Mouse (Mus musculus) kidney, postnatal 4 days (tissue): Measurements from ENCODE around the gene Pigz.
"Not testable (repeated sequence)": the region's sequence is repeated elsewhere in the genome, so short reads cannot be mapped to it uniquely, and the experiment has no call there.

ENCODE experiments used
- DNase-seq, 2 experiments: peaks; one replicate each; pipeline ENCODE4 v3.0.0; 2021; ENCODE audit warnings: mixed read lengths in 2 of 2

The Pigz gene

DNA sequence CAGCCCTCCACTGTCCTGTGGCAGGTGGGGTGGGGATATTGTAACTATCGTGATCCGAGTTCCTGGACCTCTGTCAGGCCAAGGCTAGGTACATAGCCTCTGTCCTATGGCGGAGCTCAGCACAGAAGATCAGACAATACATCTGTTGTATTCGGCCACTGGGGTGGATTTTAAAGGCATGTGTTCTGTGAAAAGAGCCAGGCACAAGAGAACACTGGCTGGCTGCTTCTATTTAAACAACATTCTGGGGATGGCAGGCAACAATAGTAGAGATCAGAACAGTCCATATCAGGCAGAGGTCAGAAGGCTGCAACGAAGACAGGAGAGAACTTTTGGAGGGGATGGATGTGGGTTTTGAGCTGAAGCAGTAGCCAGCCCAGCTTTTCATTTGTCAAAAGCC, 1.4 kb upstream of the Pigz start:
- no peak for DNase-seq

DNA sequence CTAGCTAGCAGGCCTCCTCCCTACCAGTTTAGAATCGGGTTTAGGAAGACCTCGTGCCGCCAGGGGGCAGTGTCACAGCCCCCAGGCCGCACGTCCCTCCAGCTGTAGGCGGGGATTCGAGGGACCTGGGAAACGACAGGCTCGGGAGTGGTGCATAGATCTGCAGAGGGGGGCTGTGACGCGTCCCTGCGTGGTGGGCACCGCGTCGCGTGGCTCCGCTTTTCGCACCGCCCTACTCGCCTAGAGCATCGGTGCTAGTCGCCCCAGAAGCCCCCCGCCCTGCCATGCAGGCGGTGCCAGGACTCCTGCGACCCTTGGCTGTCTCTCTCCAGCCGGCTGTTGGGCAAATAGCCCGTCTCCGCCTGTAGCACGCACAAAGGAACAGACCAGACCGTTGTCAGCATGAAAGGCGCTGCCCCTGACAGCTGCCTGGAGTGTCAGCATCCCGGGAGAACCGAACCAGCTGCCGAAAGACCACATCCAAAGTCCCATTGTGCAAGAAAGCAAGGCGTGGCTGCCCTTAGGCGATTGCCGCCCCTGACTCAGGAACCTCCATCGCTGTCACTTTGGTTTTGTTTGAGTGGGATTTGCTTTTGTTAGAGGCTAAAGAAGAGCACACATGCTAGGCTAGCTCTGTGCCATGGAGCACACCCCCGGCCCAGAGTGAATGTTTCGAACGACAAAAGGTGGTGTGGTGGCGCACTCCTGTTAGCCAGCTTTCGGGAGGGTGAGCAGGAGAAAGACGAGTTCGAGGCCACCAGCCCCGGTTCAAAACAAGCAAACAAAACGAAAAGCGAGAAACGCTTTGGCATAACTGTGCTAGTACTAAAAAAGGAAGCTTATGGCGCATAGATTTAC, 582 bp upstream of the Pigz start:
- peak; percentile 89 to 94 for DNase-seq

DNA sequence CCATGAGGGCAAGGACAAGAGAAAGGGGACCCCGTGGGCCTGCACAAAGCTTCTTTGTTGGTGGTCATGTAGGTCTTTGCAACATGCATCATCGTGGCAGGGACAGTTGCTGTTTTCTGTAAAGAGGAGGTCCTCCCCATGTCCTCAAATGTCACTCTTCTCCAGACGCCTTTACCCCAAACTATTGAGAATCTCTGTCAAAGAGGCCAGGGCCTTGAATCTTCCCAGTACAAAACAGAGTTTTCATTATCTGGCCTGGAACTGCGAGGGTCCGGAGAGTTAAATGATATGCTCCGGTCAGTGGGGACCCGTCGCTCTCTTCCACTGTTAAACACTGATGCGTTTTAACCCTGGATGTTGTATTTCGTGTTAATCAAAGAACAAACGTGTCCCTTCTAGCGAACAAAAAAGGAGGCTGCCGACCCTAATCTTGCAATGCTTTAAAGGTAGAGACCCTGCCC, 929 bp downstream of the Pigz start:
- DNase-seq, result no peak

DNA sequence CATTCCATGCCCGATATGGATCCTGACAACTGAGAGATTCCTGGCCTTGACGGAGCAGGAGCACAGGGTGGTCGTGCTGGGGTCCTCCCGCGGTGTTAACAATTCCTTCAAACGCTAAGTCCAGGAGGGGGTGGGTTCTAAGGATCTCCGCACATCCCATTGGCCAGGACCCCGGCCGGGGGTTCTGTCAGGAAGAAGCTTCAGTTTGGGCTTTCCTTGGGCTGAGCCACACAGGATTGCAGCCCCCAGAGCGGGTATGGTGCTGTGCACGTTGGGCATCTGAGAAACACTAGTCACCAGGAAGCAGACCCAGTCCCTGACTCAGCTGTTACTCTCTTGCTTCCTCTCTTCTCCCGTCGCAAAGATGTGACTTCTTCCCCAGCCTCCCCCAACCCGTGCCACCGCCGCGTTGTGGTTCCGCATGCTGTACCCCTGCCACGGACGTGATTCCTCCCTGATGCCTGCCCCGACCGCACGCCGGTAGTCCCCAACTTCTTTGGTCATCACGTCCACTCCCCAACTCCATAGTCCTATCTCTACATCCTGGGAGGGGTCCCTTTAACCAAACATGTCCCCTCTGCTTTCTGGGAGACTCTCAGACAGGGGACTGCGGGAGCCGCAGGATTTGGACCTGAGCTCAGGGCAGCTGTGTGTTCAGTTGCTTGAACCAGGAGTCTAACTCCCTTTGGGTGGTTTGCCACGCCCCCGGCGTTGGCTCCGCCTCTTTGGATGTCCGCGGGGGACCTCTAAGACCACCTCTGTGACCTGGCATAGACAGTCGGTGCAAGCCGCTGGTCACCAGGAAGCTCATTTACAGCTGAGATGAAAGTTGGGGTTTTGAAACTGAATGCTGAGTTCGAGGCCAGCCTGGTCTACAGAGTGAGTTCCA, 1.7 kb downstream of the Pigz start:
- DNase-seq, result peak; percentile 31 to 38

DNA sequence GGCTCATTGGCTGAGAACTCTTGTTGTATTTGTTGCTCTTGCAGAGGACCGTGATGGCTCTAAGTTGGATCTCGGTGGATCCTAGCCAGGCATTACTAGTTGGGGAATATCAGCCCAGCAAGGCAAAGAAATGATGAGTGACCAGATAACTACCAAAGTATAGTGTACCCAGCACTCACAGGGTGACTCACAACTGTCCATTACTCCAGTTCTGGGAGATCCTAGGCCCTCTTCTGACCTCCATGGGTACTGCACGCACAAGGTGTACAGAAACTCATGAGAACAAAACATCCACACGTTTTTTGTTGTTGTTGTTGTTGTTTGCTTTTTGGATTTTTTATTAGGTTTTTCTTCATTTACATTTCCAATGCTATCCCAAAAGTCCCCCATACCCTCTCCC, 2.9 kb downstream of the Pigz start:
- no peak for DNase-seq

DNA sequence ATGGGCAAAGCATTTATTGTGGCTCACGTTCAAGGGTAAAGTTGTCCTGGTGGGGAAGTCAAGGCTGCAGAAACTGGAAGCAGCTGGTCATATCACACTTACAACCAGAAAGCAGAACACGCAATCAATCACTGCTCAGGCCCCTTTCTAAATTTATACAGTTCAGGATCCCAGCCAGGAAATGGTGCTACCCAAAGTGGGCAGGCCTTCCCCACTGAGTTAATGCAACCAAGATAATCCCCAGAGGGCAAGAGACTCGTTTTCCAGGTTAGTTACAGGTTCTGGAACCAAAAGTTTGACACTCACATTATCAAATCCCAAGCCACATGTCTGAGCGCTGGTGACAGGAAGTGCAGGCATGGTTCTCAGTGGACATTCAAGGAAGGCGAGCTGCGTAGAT, 5.2 kb downstream of the Pigz start:
- no peak for DNase-seq

DNA sequence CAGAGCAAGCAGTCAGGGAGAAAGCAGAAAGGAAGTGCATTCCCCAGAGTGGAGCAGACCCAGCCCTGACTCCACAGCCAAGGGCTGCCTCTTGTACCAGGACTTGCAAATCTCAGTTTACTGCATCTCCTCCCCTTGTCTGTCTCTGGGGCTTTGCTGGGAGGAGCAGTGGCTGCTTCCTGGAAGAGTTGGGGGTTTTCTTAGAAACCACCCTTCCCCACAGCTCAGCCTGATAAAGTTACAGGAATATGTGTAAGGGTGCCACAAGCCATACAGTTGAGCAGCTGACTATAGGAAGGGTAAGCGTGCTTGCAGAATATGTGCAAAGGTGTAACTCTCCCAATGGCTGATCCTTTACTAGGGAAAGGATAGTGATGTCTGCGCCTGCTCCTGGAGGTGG, 6.9 kb downstream of the Pigz start:
- DNase-seq, result no peak

DNA sequence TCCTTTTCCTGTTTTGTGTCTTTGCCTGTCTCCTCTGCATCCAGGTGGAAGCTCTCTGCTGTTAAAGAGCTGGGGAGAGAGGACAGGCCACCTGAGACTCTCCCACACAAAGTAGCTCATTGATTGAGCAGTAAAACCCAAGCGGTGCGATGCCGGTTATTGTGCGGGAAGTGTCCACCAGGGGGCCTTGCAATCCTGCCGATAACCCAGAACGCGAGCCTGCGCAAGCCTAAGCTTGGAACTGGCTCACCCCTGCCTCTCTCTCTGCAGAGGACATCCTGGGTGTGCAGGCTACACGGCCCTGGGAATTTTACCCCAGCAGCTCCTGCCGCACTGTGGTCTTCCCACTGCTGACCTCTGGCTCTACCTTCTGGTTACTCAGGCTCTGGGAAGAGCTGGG, 10.3 kb downstream of the Pigz start:
- peak; percentile 88 to 90 for DNase-seq

DNA sequence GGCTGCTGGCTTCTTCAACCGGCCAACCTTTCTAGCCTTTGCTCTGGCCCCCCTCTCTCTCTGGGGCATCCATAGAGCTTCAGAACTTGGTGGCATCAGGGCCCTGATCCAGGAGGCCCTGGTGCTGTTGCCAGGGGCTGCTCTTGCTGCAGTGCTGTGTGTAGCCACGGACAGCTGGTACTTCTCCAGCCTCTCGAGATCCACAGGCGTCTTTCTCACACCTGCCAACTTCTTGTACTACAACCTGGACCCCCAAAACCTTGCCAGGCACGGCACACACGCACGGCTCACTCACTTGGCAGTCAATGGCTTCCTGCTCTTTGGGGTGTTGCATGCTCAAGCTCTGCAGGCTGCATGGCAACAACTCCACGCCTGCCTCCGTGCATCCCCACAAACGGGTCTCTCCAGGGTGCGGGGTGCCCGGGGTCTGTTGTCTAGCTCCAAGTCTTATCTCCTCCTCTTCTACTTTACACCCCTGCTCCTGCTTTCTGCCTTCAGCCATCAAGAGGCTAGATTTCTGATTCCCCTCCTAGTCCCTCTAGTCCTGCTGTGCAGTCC, 11.1 kb downstream of the Pigz start:
- DNase-seq, result no peak

DNA sequence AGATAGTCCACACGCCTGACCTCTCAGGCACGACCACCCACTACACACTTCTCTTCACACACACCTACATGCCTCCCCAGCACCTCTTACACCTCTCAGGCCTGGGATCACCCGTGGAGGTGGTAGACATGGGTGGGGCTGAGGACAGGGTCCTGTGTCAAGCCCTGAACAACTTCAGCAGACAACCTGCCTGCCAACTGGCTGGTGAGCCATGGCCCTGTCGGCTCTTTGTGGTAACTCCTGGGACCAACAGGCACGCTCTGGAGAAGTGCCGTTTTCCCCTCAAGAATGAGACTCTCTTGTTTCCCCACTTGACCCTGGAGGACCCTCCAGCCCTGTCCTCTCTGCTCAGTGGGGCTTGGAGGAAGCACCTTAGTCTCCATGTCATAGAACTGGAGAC, 11.7 kb downstream of the Pigz start:
- no peak for DNase-seq

DNA sequence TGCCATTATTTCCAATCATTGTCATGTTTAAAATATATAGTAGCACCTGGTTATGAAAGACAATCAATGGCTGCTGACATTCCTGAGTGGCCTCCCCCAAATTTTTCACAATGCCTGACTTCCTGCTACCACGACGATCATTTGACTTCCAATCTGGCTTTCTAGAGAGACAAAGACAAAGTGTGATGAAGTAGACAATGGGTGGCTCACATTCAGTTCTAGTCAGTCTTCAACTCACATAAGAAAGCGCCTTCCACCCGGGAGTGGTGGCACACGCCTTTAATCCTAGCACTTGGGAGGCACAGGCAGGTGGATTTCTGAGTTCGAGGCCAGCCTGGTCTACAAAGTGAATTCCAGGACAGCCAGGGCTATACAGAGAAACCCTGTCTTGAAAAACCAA, 12.3 kb downstream of the Pigz start:
- DNase-seq, result not testable (repeated sequence)

DNA sequence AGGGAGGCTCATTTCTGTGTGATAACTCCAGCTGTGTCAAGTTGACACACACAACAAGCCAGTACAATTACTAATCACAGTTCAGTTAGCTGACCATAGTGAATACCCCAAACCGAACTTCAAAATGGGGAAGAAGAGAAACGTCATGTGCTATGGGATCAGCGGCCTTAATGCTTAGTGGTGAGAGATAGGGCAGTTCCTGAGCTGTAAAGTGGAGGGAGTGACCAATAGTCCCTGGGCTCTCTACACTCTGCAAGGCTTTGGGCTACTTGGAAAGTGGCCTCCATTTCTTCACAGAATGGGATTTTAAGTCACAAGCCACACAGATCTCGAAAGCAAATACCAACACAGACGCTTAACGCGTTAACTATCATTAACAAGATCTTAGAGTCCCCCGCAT, 13.7 kb downstream of the Pigz start:
- DNase-seq, result no peak

DNA sequence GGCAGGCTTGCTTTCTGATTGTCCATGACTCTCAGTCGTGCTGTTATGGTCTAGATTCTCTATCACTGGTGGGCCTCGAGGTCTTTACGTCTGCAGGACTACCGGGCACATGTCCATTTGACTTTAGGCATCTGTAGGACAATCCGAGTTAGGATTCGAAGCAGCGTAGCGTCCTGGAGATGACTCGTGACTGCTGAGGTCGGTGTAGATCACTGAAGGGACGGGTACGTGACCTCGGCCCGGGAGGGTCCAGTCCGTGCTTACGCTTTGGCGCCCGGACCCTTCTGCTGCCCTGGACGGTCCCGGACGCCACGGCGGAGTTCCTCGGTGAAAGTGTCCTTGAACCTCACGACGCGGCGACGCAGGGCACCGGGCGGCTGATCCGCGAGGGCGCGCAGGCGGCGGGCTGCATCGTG, 14.3 kb downstream of the Pigz start:
- DNase-seq, result no peak

DNA sequence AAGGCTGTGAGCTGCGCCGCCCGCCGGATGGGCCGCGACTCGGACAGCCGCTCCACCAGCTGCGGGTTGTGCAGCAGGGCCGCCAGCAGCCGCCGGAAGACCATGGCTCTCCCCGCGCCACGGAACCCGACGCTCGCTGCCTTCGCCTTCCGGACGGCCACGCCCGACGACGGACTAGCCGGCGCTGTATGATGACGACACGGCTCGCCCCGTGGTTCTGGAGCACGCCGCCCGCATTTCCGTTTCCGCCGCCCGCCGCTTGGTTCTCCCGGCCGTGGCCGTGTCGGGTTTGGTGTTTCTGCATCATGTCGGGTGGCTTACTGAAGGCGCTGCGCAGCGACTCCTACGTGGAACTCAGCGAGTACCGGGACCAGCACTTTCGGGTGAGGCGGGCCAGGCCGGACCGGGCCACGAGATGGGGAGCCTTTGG, 14.7 kb downstream of the Pigz start, which contains the start of the genes 0610012G03Rik and Ncbp2:
Gene 0610012G03Rik (minus strand): TSS at position 150 of the 430 bp plus-strand sequence.
Gene Ncbp2 (plus strand): TSS at position 169 of the 430 bp plus-strand sequence.
- peak; percentile 98 for DNase-seq

DNA sequence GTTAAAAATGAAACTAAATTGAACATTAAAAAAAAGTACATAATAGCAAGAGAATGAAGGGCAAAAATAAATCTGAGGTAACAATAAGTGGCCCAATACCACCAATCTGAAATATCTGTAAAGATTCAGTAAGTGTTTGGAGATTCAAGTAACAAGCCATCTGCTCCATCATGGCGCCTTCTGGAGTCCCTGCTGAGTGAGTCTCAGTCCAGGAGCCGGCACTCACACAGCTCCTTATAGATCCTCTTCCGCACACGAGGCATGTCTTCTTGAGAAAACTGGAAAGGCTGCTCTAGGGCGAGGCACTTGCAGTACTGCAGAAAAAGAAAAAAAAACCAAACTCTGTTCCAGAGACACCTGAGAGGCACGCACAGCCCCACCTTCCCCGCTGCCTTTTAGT, 29.6 kb downstream of the Pigz start:
- no peak for DNase-seq

DNA sequence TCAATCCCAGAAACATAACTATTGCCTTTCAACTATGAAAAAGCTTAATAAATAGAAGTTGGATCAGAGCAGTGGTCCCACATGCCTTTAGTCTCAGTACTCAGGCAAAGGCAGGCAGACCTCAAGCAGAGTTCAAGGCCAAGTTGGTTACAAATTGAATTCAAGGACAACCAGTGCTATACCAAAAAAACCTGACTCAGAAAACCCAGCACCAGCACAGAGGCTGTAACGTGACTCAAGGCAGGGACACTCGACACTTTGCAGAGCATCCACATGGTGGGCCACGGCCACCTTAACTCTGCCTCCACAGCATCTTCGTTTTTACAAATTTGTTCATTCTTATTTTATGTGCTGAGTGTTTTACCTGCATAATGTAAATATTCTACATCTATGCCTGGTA, 41.6 kb downstream of the Pigz start:
- no peak for DNase-seq

DNA sequence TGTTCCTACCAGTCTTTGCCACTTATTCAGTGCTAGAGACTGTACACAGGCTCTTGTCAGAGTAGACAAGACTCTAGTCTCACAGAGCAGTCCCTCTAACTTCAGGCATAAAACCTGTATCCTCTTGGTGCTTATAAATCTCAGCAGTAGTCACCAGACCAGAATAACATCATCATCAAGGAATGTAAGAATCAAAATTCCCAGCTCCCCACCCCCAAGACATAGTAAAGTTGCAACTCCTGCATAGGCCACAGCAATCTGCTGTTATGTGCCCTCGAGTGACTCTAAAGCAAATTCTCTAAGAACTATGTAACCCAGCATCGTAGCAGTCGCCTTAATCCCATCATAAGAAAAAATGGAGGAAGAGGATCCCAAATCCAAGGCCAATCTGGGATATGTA, 45.9 kb downstream of the Pigz start:
- no peak for DNase-seq

DNA sequence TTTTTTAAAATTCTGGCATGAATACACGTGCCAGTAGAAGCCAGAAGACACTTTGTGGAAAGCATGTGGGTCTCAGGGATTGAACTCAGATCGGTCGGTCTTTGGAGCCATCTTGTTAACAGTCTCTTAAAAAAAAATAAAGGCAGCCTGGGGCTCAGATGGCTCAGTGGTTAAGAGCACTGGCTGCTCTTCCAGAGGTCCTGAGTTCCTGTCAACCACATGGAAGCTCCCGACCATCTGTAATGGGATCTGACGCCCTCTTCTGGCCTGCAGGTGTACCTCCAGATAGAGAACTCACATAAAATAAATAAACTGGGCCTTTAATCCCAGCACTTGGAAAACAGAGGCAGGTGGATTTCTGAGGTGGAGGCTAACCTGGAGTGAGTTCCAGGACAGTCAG, 47.3 kb downstream of the Pigz start:
- no peak for DNase-seq

DNA sequence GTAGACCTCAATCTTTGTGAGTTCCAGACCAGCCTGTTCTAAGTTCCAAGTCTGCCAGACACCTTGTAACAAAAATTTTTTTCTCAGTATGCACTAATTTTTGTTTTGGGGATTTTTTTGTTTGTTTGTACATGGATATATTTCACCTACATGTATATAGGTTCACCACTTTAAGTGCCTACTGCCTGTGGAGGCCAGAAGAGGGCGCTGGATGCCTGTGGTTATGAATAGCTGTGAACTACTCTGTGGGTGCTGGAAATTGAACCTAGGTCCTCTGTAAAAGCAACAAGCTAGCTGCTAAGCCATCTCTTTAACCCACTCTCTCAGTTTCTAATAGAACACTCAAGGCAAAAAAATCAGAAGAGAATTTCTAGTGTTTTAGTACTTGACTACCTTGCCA, 58.4 kb downstream of the Pigz start:
- no peak for DNase-seq

DNA sequence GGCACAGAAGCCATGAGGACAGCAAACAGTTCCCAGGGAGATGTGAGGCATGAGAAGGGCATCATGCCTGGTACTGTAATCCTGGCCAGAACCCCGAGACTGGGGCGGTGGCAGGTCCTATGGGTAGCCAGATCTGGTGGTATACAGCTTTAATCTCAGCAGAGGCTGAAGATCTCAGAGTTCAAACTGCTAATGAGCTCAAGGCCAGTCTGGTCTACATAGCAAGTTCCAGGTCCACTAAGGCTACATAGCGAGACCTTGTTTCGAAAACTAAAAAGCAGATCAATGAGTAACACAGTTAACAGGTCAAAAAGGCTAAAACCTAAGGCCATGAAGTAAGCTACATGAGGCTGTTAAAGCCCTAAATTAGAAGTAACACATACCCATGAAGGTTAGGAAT, 59.5 kb downstream of the Pigz start:
- DNase-seq, result no peak

DNA sequence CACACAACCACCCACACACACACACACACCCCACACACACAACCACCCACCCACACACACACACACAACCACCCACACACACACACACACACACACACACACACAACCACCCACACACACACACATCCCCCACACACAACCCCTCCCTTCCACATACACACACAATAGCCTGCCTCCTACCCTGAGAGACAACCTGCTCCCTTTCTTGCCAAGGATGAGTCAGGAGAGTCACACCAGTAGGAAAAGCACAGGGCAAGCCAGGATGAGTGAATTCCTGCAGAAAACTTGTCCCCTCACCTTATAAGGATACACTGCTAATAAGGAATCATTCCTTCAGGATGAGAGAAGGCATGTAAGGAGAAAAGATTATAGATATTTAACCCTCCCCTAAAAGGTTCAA, 60.3 kb downstream of the Pigz start:
- DNase-seq, result no peak
